Comparison of ENCODE assay signal across 27 mouse cellular contexts in the genomic region with DNA sequence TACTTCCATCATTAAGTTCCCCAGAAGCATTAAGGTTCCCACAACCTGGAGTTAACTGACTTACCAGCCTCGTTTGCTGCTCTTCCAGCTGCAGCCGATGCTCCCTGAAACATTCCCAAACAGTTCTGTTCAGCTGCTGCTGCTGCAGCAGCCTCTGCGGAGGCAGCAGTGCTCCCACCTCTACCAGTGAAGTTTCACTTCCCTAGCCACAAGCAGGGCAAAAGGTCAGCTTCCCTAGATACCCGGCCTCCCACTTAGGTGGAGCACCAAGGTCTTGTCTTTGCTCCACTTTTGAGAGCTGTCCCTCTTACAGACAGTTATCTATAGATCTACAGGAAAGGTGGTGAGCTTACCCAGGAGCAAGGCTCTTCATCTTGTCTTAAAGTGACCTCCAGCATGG. TPM values are rescaled to one million over a fixed set of nuclear protein-coding genes. Genes with fewer than 3 reads are reported as not detected.
A peak's percentile ranks its signal among the peaks of the same experiment; 100 is the strongest.
DNase-seq lines count a peak whose midpoint lies in the region; ATAC-seq and TF ChIP-seq lines count a peak whose summit lies in the region.
"Had no signal": no experiment of that assay in that cellular context is flagged by ENCODE, and none has a peak within 500 bp of the region (broad histone marks: within the 10 kb centered on the region; RNA-seq: fewer than 3 reads in every experiment).

No protein-coding gene starts in this region.

- H3K27me3 ChIP-seq in lung, postnatal 0 days (replicated peaks; ENCODE audit: insufficient read depth, low read length): peaks cover 44% of the 10 kb centered on the region
- peaks cover 63% of the 10 kb centered on the region for H3K27me3 ChIP-seq in embryonic facial prominence, embryonic 10.5 days (replicated peaks; ENCODE audit: low read depth, poor library complexity, severe bottlenecking)
- H3K27me3 ChIP-seq: Patski had no signal

- no peak overlapping the region for H3K4me2 ChIP-seq in lung, postnatal 0 days (replicated peaks; ENCODE audit: low read depth, low read length)
- H3K4me2 ChIP-seq: embryonic facial prominence, embryonic 12.5 days; hindbrain, embryonic 15.5 days; intestine, embryonic 15.5 days; limb, embryonic 15.5 days; liver, embryonic 15.5 days; midbrain, embryonic 11.5 days had no signal

- WGBS in lung, postnatal 0 days: 17% methylated on average over 4 of the region's 4 CpGs
- WGBS in embryonic facial prominence, embryonic 10.5 days: 33% methylated on average over 4 of the region's 4 CpGs

- ATAC-seq in lung, postnatal 0 days: no peak
- ATAC-seq in megakaryocyte progenitor cell, adult 5-6 weeks (replicated peaks; ENCODE audit: poor library complexity): peak; percentile 59
- ATAC-seq: CD4-positive, CD25-positive, alpha-beta regulatory T cell, adult 4 months; forebrain, postnatal 0 days; intestine, embryonic 15.5 days; Patski had no signal

- no peak for TF ChIP-seq EP300 in lung, postnatal 0 days (IDR thresholded peaks at IDR 0.05)

- no peak overlapping the region for H3K4me3 ChIP-seq in lung, postnatal 0 days (ENCODE audit: low read depth, low read length)
- no peak overlapping the region for H3K4me3 ChIP-seq in embryonic facial prominence, embryonic 10.5 days
- H3K4me3 ChIP-seq: embryonic facial prominence, embryonic 12.5 days; heart, adult 2 months; hindbrain, embryonic 15.5 days; intestine, embryonic 15.5 days; limb, embryonic 15.5 days; liver, embryonic 15.5 days had no signal

- no peaks in the 10 kb centered on the region for H3K36me3 ChIP-seq in lung, postnatal 0 days (ENCODE audit: insufficient read depth, low read length)
- H3K36me3 ChIP-seq in embryonic facial prominence, embryonic 10.5 days (replicated peaks): no peaks in the 10 kb centered on the region
- H3K36me3 ChIP-seq: embryonic facial prominence, embryonic 12.5 days; hindbrain, embryonic 15.5 days; intestine, embryonic 15.5 days; limb, embryonic 15.5 days; liver, embryonic 15.5 days had no signal

- H3K4me1 ChIP-seq in lung, postnatal 0 days (ENCODE audit: insufficient read depth, low read depth, low read length): peaks cover 5% of the 10 kb centered on the region; the same call in 1 of the 2 replicates
- peaks cover 15% of the 10 kb centered on the region for H3K4me1 ChIP-seq in embryonic facial prominence, embryonic 10.5 days

- no peak overlapping the region for H3K9ac ChIP-seq in lung, postnatal 0 days (replicated peaks; ENCODE audit: low read depth)
- H3K9ac ChIP-seq: embryonic facial prominence, embryonic 12.5 days; forebrain, postnatal 0 days; hindbrain, embryonic 15.5 days; intestine, embryonic 15.5 days; limb, embryonic 15.5 days; liver, embryonic 15.5 days had no signal

- no peak overlapping the region for H3K27ac ChIP-seq in lung, postnatal 0 days (ENCODE audit: low read length)
- no peak overlapping the region for H3K27ac ChIP-seq in embryonic facial prominence, embryonic 10.5 days (replicated peaks)
- H3K27ac ChIP-seq: embryonic facial prominence, embryonic 12.5 days; heart, adult 2 months; hindbrain, embryonic 15.5 days; intestine, embryonic 15.5 days; limb, embryonic 15.5 days; liver, embryonic 15.5 days; macrophage; stomach, postnatal 0 days had no signal

- no peaks in the 10 kb centered on the region for H3K9me3 ChIP-seq in lung, postnatal 0 days (ENCODE audit: low read length)
- no peaks in the 10 kb centered on the region for H3K9me3 ChIP-seq in embryonic facial prominence, embryonic 10.5 days
- H3K9me3 ChIP-seq: embryonic facial prominence, embryonic 12.5 days; hindbrain, embryonic 15.5 days; intestine, embryonic 15.5 days; limb, embryonic 15.5 days; liver, embryonic 15.5 days had no signal

- DNase-seq in embryo, embryonic 10 days (ENCODE audit: low spot score): peak; percentile 16
- DNase-seq in embryo, embryonic 11 days: no peak
- DNase-seq in lung, postnatal 36 days: peak; percentile 47
- DNase-seq in lung, postnatal 0 days (ENCODE audit: low spot score): no peak
- DNase-seq in A20 (ENCODE audit: low read depth, low spot score): peak; percentile 60
- no peak for DNase-seq in thymus, postnatal 0 days (ENCODE audit: low spot score)
- no peak for DNase-seq in embryonic facial prominence, embryonic 10.5 days (ENCODE audit: low spot score)
- DNase-seq: adrenal gland, postnatal 36 days; cerebellum, adult 9-10 months; forebrain, postnatal 0 days; gastrocnemius, postnatal 14 days; kidney, postnatal 36 days; retina, postnatal 1 day; right cerebral cortex, postnatal 25 days; thymus, postnatal 14 days had no signal

- no peak for TF ChIP-seq CTCF in lung, postnatal 0 days (IDR thresholded peaks at IDR 0.05)

RNA-seq across cellular contexts. Expression of gene Aldh1a2, which starts 2.0 kb away (rescaled TPM):
- polyA plus RNA-seq in lung, postnatal 0 days (2015; fragmentation: Nextera tagmentation; extraction: Ambion mirVana): 27.8 and 31.8 TPM in 2 replicates
- total RNA-seq in megakaryocyte progenitor cell, adult 5-6 weeks (2015): 0.10 TPM in 1 of 2 replicates, not detected in the other
- not detected in 2 replicates for total RNA-seq in megakaryocyte progenitor cell, adult 5-6 weeks (2017)
- polyA plus RNA-seq in thymus, postnatal 0 days (2015; fragmentation: Nextera tagmentation; extraction: Ambion mirVana): 0.81 and 1.1 TPM in 2 replicates
- 4.1 and 7.6 TPM in 2 replicates for polyA plus RNA-seq in embryonic facial prominence, embryonic 10.5 days (2016; fragmentation: Nextera tagmentation; extraction: Ambion mirVana)
- polyA plus RNA-seq: CD4-positive, CD25-positive, alpha-beta regulatory T cell, adult 4 months had no signal

RNA-seq across cellular contexts. Expression of gene Aqp9, which starts 45.2 kb away (rescaled TPM):
- polyA plus RNA-seq in lung, postnatal 0 days (2015; fragmentation: Nextera tagmentation; extraction: Ambion mirVana): 0.37 and 0.78 TPM in 2 replicates
- 3.2 and 6.5 TPM in 2 replicates for total RNA-seq in megakaryocyte progenitor cell, adult 5-6 weeks (2015)
- total RNA-seq in megakaryocyte progenitor cell, adult 5-6 weeks (2017): 4.9 and 8.6 TPM in 2 replicates
- 1.2 and 1.3 TPM in 2 replicates for polyA plus RNA-seq in thymus, postnatal 0 days (2015; fragmentation: Nextera tagmentation; extraction: Ambion mirVana)
- 0.16 TPM in 1 of 2 replicates, not detected in the other for polyA plus RNA-seq in embryonic facial prominence, embryonic 10.5 days (2016; fragmentation: Nextera tagmentation; extraction: Ambion mirVana)
- polyA plus RNA-seq: embryonic facial prominence, embryonic 12.5 days had no signal

Comparison
In these comparisons a context has a peak if more than half of its experiments do, and no peak if none do; other contexts are left out.
1. DNase-seq: peak in embryo, embryonic 10 days (single experiment), lung, postnatal 36 days (single experiment) and A20 (single experiment); none in embryo, embryonic 11 days (single experiment), lung, postnatal 0 days (single experiment), thymus, postnatal 0 days (single experiment) and embryonic facial prominence, embryonic 10.5 days (single experiment).